In the genomic region with DNA sequence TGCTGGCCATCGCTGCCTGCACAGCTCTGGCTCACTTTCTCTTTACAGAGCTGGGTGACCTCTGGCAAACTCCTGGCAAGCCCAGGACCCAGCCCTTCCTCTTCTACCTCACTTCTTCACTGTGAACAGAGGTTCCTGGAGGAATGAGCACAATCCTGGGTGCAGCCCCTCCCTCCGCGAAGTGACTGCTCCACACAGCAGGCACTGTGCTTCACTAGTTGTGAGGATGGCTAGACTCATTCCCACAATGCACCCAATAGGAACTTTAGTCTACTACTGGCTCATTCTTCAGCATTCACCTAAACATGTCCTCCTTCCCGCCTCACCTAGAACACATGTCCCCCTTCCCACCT, we compare ENCODE assay signal across 12 mouse cellular contexts. TPM values are rescaled to one million over a fixed set of nuclear protein-coding genes. Genes with fewer than 3 reads are reported as not detected.
DNase-seq lines count a peak whose midpoint lies in the region; ATAC-seq and TF ChIP-seq lines count a peak whose summit lies in the region.
"Had no signal": no experiment of that assay in that cellular context is flagged by ENCODE, and none has a peak within 500 bp of the region (broad histone marks: within the 10 kb centered on the region; RNA-seq: fewer than 3 reads in every experiment).

No protein-coding gene starts in this region.

- no peak for DNase-seq in heart, adult 8-10 months (ENCODE audit: low spot score)
- no peak for DNase-seq in lung, embryonic 14.5 days
- no peak for DNase-seq in lung, postnatal 10 days
- DNase-seq in ES-E14 (ENCODE audit: low read depth, low spot score), result no peak
- DNase-seq in thymus, adult 18-20 months, result no peak
- no peak for DNase-seq in adrenal gland, adult 8-10 months
- DNase-seq: cerebellum, adult 8-10 months; gastrocnemius, postnatal 10 days; lung, postnatal 36 days; right cerebral cortex, postnatal 4 days had no signal

- ATAC-seq in heart, embryonic 11.5 days (replicated peaks; ENCODE audit: insufficient number of reproducible peaks, low FRiP score, low TSS enrichment), result no peak
- no peak; the same call in 1 of the 2 replicates for ATAC-seq in lung, embryonic 14.5 days (ENCODE audit: insufficient read depth)
- ATAC-seq in heart, embryonic 16.5 days (replicated peaks; ENCODE audit: extremely low read depth, insufficient read depth, low FRiP score), result no peak

- no peak for TF ChIP-seq CTCF in lung, embryonic 14.5 days (IDR thresholded peaks at IDR 0.05; ENCODE audit: low read depth)

- H3K27me3 ChIP-seq in heart, embryonic 11.5 days (ENCODE audit: control insufficient read depth, insufficient read depth, low read length), result no peaks in the 10 kb centered on the region
- no peaks in the 10 kb centered on the region for H3K27me3 ChIP-seq in lung, embryonic 14.5 days (ENCODE audit: insufficient read depth, low read length)
- H3K27me3 ChIP-seq in heart, embryonic 16.5 days (ENCODE audit: control insufficient read depth, insufficient read depth, low read length), result no peaks in the 10 kb centered on the region

- H3K4me1 ChIP-seq in heart, embryonic 11.5 days (ENCODE audit: control insufficient read depth, insufficient read depth, low read length), result peaks cover 23% of the 10 kb centered on the region
- H3K4me1 ChIP-seq in lung, embryonic 14.5 days (ENCODE audit: insufficient read depth), result peaks cover 8% of the 10 kb centered on the region
- peaks cover 6 to 23% of the 10 kb centered on the region in 2 experiments for H3K4me1 ChIP-seq in ES-E14 (ENCODE audit: control insufficient read depth in 2 of 2, insufficient read depth in 2 of 2, low read length in 2 of 2, poor library complexity in 1 of 2)
- peaks cover 22% of the 10 kb centered on the region for H3K4me1 ChIP-seq in heart, embryonic 16.5 days (ENCODE audit: control insufficient read depth, insufficient read depth, low read length)

- peaks cover 30% of the 10 kb centered on the region for H3K36me3 ChIP-seq in heart, embryonic 11.5 days (ENCODE audit: control insufficient read depth, insufficient read depth, low read length)
- peaks cover 78% of the 10 kb centered on the region for H3K36me3 ChIP-seq in lung, embryonic 14.5 days (ENCODE audit: insufficient read depth)
- H3K36me3 ChIP-seq in ES-E14 (ENCODE audit: control insufficient read depth, insufficient read depth, low read length, poor library complexity, severe bottlenecking), result peaks cover 47% of the 10 kb centered on the region
- peaks cover 46% of the 10 kb centered on the region for H3K36me3 ChIP-seq in heart, embryonic 16.5 days (ENCODE audit: control insufficient read depth, insufficient read depth)

- H3K4me3 ChIP-seq in heart, embryonic 11.5 days (ENCODE audit: low read depth, low read length), result no peak overlapping the region
- no peak overlapping the region for H3K4me3 ChIP-seq in lung, embryonic 14.5 days (ENCODE audit: low read depth, low read length)
- no peak overlapping the region; a peak in 1 of 4 replicates for H3K4me3 ChIP-seq in ES-E14 (ENCODE audit: insufficient read depth in 1 of 2, low read depth in 1 of 2, low read length in 2 of 2, poor library complexity in 1 of 2, severe bottlenecking in 1 of 2)
- no peak overlapping the region for H3K4me3 ChIP-seq in heart, embryonic 16.5 days (ENCODE audit: low read length)

- no peaks in the 10 kb centered on the region for H3K9me3 ChIP-seq in heart, embryonic 11.5 days (replicated peaks; ENCODE audit: control insufficient read depth, low read length)
- H3K9me3 ChIP-seq in lung, embryonic 14.5 days (ENCODE audit: low read depth, low read length), result no peaks in the 10 kb centered on the region
- H3K9me3 ChIP-seq in ES-E14 (ENCODE audit: control insufficient read depth, insufficient read depth, low read depth, low read length), result no peaks in the 10 kb centered on the region
- no peaks in the 10 kb centered on the region for H3K9me3 ChIP-seq in heart, embryonic 16.5 days (replicated peaks; ENCODE audit: control insufficient read depth, low read length)

- H3K9ac ChIP-seq in heart, embryonic 11.5 days (ENCODE audit: low read depth, low read length), result peak overlapping the region; percentile 43; the same call in 1 of the 2 replicates
- peak overlapping the region; percentile 26 for H3K9ac ChIP-seq in lung, embryonic 14.5 days
- peak overlapping the region; percentile 26; the same call in 1 of the 2 replicates for H3K9ac ChIP-seq in ES-E14 (ENCODE audit: insufficient read depth, low read depth, low read length, poor library complexity, severe bottlenecking)
- peak overlapping the region; percentile 50 for H3K9ac ChIP-seq in heart, embryonic 16.5 days (ENCODE audit: low read length)

- in situ Hi-C loops in ES-E14 (cut with MboI; ENCODE audit: low sequenced_read_pairs in 2 of 2, unreplicated experiment in 2 of 2), result no loop called here

- no peak overlapping the region for H3K4me2 ChIP-seq in heart, embryonic 11.5 days
- no peak overlapping the region for H3K4me2 ChIP-seq in lung, embryonic 14.5 days
- H3K4me2 ChIP-seq in heart, embryonic 16.5 days (ENCODE audit: low read depth, low read length), result no peak overlapping the region

- 83% methylated on average over 4 of the region's 4 CpGs for WGBS in heart, embryonic 11.5 days (ENCODE audit: insufficient replicate concordance)
- 74% methylated on average over 4 of the region's 4 CpGs for WGBS in lung, embryonic 14.5 days
- WGBS in heart, embryonic 16.5 days, result 70% methylated on average over 4 of the region's 4 CpGs

- H3K27ac ChIP-seq in heart, embryonic 11.5 days (ENCODE audit: low read depth, low read length), result peak overlapping the region; percentile 65
- H3K27ac ChIP-seq in lung, embryonic 14.5 days (ENCODE audit: low read depth), result peak overlapping the region; percentile 26; the same call in 1 of the 2 replicates
- H3K27ac ChIP-seq in ES-E14 (ENCODE audit: insufficient read depth, low read depth, low read length, poor library complexity, severe bottlenecking), result peak overlapping the region; percentile 73; the same call in 1 of the 2 replicates
- H3K27ac ChIP-seq in heart, embryonic 16.5 days (ENCODE audit: low read length), result peak overlapping the region; percentile 47

TF ChIP-seq in ES-E14, 5 proteins besides CTCF, POLR2A, EP300 and RAD21:
- TF ChIP-seq ZNF384 (IDR thresholded peaks at IDR 0.05; ENCODE audit: low read depth, low read length) (no peak), HCFC1 (IDR thresholded peaks at IDR 0.05; ENCODE audit: borderline replicate concordance, insufficient read depth, low read length) (no peak), ZC3H11A (IDR thresholded peaks at IDR 0.05; ENCODE audit: borderline replicate concordance, low read depth, low read length) (no peak), MAFK (IDR thresholded peaks at IDR 0.05; ENCODE audit: insufficient read depth, low read depth, low read length) (no peak), CHD2 (IDR thresholded peaks at IDR 0.05; ENCODE audit: low read depth, low read length) (no peak)

RNA-seq across cellular contexts. Expression of a gene that starts 19.1 kb away (rescaled TPM):
- polyA plus RNA-seq in heart, embryonic 11.5 days (2014; fragmentation: Nextera tagmentation; extraction: Ambion mirVana), result 12.2 and 14.2 TPM in 2 replicates
- total RNA-seq in heart, adult 8-10 months (2022), result 10 to 100 TPM; 37.3 to 67.8 (median 56.9) TPM
- 6.4 and 8.5 TPM in 2 replicates for polyA plus RNA-seq in lung, embryonic 14.5 days (2014; fragmentation: Nextera tagmentation; extraction: Ambion mirVana)
- 8.5 and 16.1 TPM in 2 replicates for total RNA-seq in ES-E14 (2012; rRNA removed)
- polyA plus RNA-seq in heart, embryonic 16.5 days (2015; fragmentation: Nextera tagmentation; extraction: Ambion mirVana), result 40.9 and 41.1 TPM in 2 replicates
- 10 to 100 TPM; 17.2 to 28.2 (median 25.1) TPM for total RNA-seq in adrenal gland, adult 8-10 months (2022)

RNA-seq across cellular contexts. Expression of a gene that starts 59.7 kb away (rescaled TPM):
- 61.8 and 72.3 TPM in 2 replicates for polyA plus RNA-seq in heart, embryonic 11.5 days (2014; fragmentation: Nextera tagmentation; extraction: Ambion mirVana)
- 10 to 100 TPM; 16.7 to 25.5 (median 19.4) TPM for total RNA-seq in heart, adult 8-10 months (2022)
- polyA plus RNA-seq in lung, embryonic 14.5 days (2014; fragmentation: Nextera tagmentation; extraction: Ambion mirVana), result 45.3 and 49.1 TPM in 2 replicates
- total RNA-seq in ES-E14 (2012; rRNA removed), result 80.5 and 93.3 TPM in 2 replicates
- polyA plus RNA-seq in heart, embryonic 16.5 days (2015; fragmentation: Nextera tagmentation; extraction: Ambion mirVana), result 47.1 and 54.9 TPM in 2 replicates
- 10 to 100 TPM; 19.4 to 36.8 (median 32.2) TPM for total RNA-seq in adrenal gland, adult 8-10 months (2022)
